Mouse (Mus musculus): ENCODE measurements around the gene Nubp1. TPM values are rescaled to one million over a fixed set of nuclear protein-coding genes. Genes with fewer than 3 reads are reported as not detected.

The Nubp1 gene
- polyA plus RNA-seq, 1 experiment from 2014 or later, result 45.5 TPM

GRCm38 (mm10) chr16:10377286-10377685 lies 34.5 kb upstream of the Nubp1 start:
- WGBS, result 7% methylated on average over 1 of the region's 1 CpGs
- Histone ChIP-seq H3K36me3 (ENCODE audit: control insufficient read depth, insufficient read depth, low read length) (no peaks in the 10 kb centered on the region), H3K27ac (ENCODE audit: low read length) (no peak overlapping the region), H3K9ac (ENCODE audit: low read length) (no peak overlapping the region), H3K4me1 (ENCODE audit: control insufficient read depth, insufficient read depth, low read length) (no peaks in the 10 kb centered on the region), H3K9me3 (replicated peaks; ENCODE audit: control insufficient read depth, low read length) (no peaks in the 10 kb centered on the region), H3K4me3 (replicated peaks; ENCODE audit: low read length) (no peak overlapping the region), H3K27me3 (ENCODE audit: control insufficient read depth, insufficient read depth, low read length) (no peaks in the 10 kb centered on the region), H3K4me2 (ENCODE audit: low read depth, low read length) (no peak overlapping the region)
- no peak for ATAC-seq (ENCODE audit: insufficient read depth, low FRiP score)

DNA sequence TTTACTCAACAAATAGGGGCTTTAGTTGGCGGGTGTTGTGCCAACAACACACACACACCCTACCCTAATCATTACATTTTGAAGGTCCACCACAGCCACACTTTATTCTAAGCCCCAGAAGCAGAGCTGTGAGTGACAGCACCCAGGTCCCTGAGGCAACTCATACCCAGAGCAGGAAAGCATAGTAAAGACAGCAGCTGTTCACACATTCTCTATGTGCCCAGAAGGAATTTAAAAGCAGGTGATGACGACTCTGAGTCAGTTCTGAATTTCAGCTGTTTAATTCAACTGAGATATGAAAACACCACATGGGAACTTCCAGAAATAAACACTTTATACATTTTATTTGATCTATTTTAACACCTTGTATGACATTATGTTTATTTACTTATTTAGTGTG lies 32.2 kb upstream of the Nubp1 start:
- 0 out of 2 replicates have a peak, but pooled peaks cover 3% of the 10 kb centered on the region for H3K4me1 ChIP-seq (ENCODE audit: control insufficient read depth, insufficient read depth, low read length)
- no peak overlapping the region for H3K4me2 ChIP-seq (ENCODE audit: low read depth, low read length)
- H3K36me3 ChIP-seq (ENCODE audit: control insufficient read depth, insufficient read depth, low read length), result no peaks in the 10 kb centered on the region
- WGBS, result 50% methylated on average over 2 of the region's 2 CpGs
- H3K9ac ChIP-seq (ENCODE audit: low read length), result no peak overlapping the region
- H3K27me3 ChIP-seq (ENCODE audit: control insufficient read depth, insufficient read depth, low read length), result no peaks in the 10 kb centered on the region
- ATAC-seq (ENCODE audit: insufficient read depth, low FRiP score), result no peak
- no peaks in the 10 kb centered on the region for H3K9me3 ChIP-seq (replicated peaks; ENCODE audit: control insufficient read depth, low read length)
- no peak overlapping the region for H3K4me3 ChIP-seq (replicated peaks; ENCODE audit: low read length)
- H3K27ac ChIP-seq (ENCODE audit: low read length), result no peak overlapping the region

DNA sequence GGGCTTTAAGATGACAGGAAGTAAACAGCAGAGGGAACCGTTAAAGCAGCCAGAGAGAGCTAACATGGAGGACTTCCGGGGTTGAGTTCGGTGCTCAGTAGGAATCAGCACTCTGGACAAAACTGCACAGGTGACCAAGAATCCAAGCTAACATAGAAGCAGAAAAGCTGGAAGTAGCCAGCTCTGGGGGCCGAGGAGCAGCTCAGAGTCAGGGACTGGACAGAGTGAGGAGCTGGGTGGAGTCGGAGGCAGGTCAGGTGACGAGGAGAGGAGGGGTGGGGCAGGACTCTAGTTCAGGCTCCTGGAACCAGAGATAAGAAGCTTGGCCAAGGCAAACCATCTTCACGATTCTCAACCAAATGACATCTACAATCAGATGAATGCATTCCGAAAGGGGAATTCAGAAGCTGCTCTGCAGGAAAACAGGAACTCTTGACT lies 27.7 kb upstream of the Nubp1 start:
- Histone ChIP-seq H3K27ac (ENCODE audit: low read length) (peak overlapping the region; percentile 68; the same call in 1 of the 2 replicates), H3K9ac (ENCODE audit: low read length) (peak overlapping the region; percentile 21; the same call in 1 of the 2 replicates), H3K4me3 (replicated peaks; ENCODE audit: low read length) (peak overlapping the region; percentile 31), H3K4me2 (ENCODE audit: low read depth, low read length) (peak overlapping the region; percentile 50), H3K9me3 (replicated peaks; ENCODE audit: control insufficient read depth, low read length) (no peaks in the 10 kb centered on the region), H3K4me1 (ENCODE audit: control insufficient read depth, insufficient read depth, low read length) (peaks cover 9% of the 10 kb centered on the region; the same call in 1 of the 2 replicates), H3K27me3 (ENCODE audit: control insufficient read depth, insufficient read depth, low read length) (no peaks in the 10 kb centered on the region), H3K36me3 (ENCODE audit: control insufficient read depth, insufficient read depth, low read length) (no peaks in the 10 kb centered on the region)
- peak; percentile 76 for ATAC-seq (ENCODE audit: insufficient read depth, low FRiP score)
- 12% methylated on average over 8 of the region's 8 CpGs for WGBS

GRCm38 (mm10) chr16:10384544-10384943 lies 27.2 kb upstream of the Nubp1 start:
- 62% methylated on average over 3 of the region's 3 CpGs for WGBS
- peak overlapping the region; percentile 31; the same call in 1 of the 2 replicates for H3K4me3 ChIP-seq (replicated peaks; ENCODE audit: low read length)
- peak; percentile 51; the same call in 1 of the 2 replicates for ATAC-seq (ENCODE audit: insufficient read depth, low FRiP score)

GRCm38 (mm10) chr16:10385261-10385660 lies 26.5 kb upstream of the Nubp1 start:
- Histone ChIP-seq H3K9ac (ENCODE audit: low read length) (peak overlapping the region; percentile 24; the same call in 1 of the 2 replicates), H3K4me2 (ENCODE audit: low read depth, low read length) (peak overlapping the region; percentile 3; the same call in 1 of the 2 replicates), H3K4me1 (ENCODE audit: control insufficient read depth, insufficient read depth, low read length) (peaks cover 9% of the 10 kb centered on the region; the same call in 1 of the 2 replicates), H3K36me3 (ENCODE audit: control insufficient read depth, insufficient read depth, low read length) (no peaks in the 10 kb centered on the region), H3K27ac (ENCODE audit: low read length) (peak overlapping the region; percentile 80), H3K9me3 (replicated peaks; ENCODE audit: control insufficient read depth, low read length) (no peaks in the 10 kb centered on the region), H3K4me3 (replicated peaks; ENCODE audit: low read length) (no peak overlapping the region), H3K27me3 (ENCODE audit: control insufficient read depth, insufficient read depth, low read length) (no peaks in the 10 kb centered on the region)
- no peak for ATAC-seq (ENCODE audit: insufficient read depth, low FRiP score)
- WGBS, result 71% methylated on average over 12 of the region's 12 CpGs

More at GRCm38 (mm10) chr16:10384544-10384943, 27.2 kb upstream of the Nubp1 start:
- Histone ChIP-seq H3K9me3 (replicated peaks; ENCODE audit: control insufficient read depth, low read length) (no peaks in the 10 kb centered on the region), H3K4me2 (ENCODE audit: low read depth, low read length) (peak overlapping the region; percentile 50), H3K27ac (ENCODE audit: low read length) (peak overlapping the region; percentile 80), H3K36me3 (ENCODE audit: control insufficient read depth, insufficient read depth, low read length) (no peaks in the 10 kb centered on the region), H3K4me1 (ENCODE audit: control insufficient read depth, insufficient read depth, low read length) (peaks cover 9% of the 10 kb centered on the region; the same call in 1 of the 2 replicates), H3K27me3 (ENCODE audit: control insufficient read depth, insufficient read depth, low read length) (no peaks in the 10 kb centered on the region), H3K9ac (ENCODE audit: low read length) (peak overlapping the region; percentile 21; the same call in 1 of the 2 replicates)

- H3K4me3 ChIP-seq (replicated peaks; ENCODE audit: low read length), result no peak overlapping the region
- no peak overlapping the region for H3K4me2 ChIP-seq (ENCODE audit: low read depth, low read length)
- H3K9ac ChIP-seq (ENCODE audit: low read length), result no peak overlapping the region
- H3K27ac ChIP-seq (ENCODE audit: low read length), result no peak overlapping the region
- WGBS, result 96% methylated on average over 6 of the region's 6 CpGs
- H3K9me3 ChIP-seq (replicated peaks; ENCODE audit: control insufficient read depth, low read length), result no peaks in the 10 kb centered on the region
- peaks cover 8% of the 10 kb centered on the region; the same call in 1 of the 2 replicates for H3K4me1 ChIP-seq (ENCODE audit: control insufficient read depth, insufficient read depth, low read length)
- H3K27me3 ChIP-seq (ENCODE audit: control insufficient read depth, insufficient read depth, low read length), result no peaks in the 10 kb centered on the region
- H3K36me3 ChIP-seq (ENCODE audit: control insufficient read depth, insufficient read depth, low read length), result no peaks in the 10 kb centered on the region
- no peak for ATAC-seq (ENCODE audit: insufficient read depth, low FRiP score)
Observed at GRCm38 (mm10) chr16:10388634-10389365, 22.9 kb upstream of the Nubp1 start.

DNA sequence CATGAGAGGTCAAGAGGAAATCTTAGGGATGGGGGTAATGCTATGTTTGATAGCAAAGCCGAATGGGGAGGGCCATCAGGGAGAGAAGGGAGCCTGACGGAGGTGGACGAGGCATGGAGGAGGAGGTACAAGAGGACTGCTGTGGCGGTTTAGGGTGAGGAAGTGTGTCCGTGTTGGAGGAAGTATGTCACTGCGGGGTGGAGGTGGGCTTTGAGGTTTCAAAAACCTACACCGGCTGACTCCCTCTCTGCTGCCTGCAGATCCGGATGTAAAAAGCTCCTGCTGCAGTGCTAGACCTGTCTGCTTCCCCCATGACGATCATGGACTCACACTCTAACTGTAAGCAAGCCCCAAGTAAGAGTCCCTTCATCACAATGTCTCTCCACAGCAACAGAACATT lies 19.2 kb upstream of the Nubp1 start:
- Histone ChIP-seq H3K27ac (ENCODE audit: low read length) (no peak overlapping the region), H3K4me3 (replicated peaks; ENCODE audit: low read length) (no peak overlapping the region), H3K4me2 (ENCODE audit: low read depth, low read length) (no peak overlapping the region), H3K9ac (ENCODE audit: low read length) (no peak overlapping the region), H3K9me3 (replicated peaks; ENCODE audit: control insufficient read depth, low read length) (no peaks in the 10 kb centered on the region; the same call in 1 of the 2 replicates), H3K27me3 (ENCODE audit: control insufficient read depth, insufficient read depth, low read length) (no peaks in the 10 kb centered on the region), H3K36me3 (ENCODE audit: control insufficient read depth, insufficient read depth, low read length) (no peaks in the 10 kb centered on the region), H3K4me1 (ENCODE audit: control insufficient read depth, insufficient read depth, low read length) (peaks cover 5% of the 10 kb centered on the region; the same call in 1 of the 2 replicates)
- 75% methylated on average over 9 of the region's 9 CpGs for WGBS
- no peak for ATAC-seq (ENCODE audit: insufficient read depth, low FRiP score)

- no peaks in the 10 kb centered on the region; the same call in 1 of the 2 replicates for H3K9me3 ChIP-seq (replicated peaks; ENCODE audit: control insufficient read depth, low read length)
- H3K27me3 ChIP-seq (ENCODE audit: control insufficient read depth, insufficient read depth, low read length), result no peaks in the 10 kb centered on the region
- H3K9ac ChIP-seq (ENCODE audit: low read length), result peak within 1 kb of the TSS; percentile 51; the same call in 1 of the 2 replicates
- no peaks in the 10 kb centered on the region for H3K36me3 ChIP-seq (ENCODE audit: control insufficient read depth, insufficient read depth, low read length)
- WGBS, result 8% methylated on average over 37 of the region's 37 CpGs
- H3K4me3 ChIP-seq (replicated peaks; ENCODE audit: low read length), result peak within 1 kb of the TSS; percentile 41
- H3K4me1 ChIP-seq (ENCODE audit: control insufficient read depth, insufficient read depth, low read length), result 0 out of 2 replicates have a peak, but pooled peaks cover 5% of the 10 kb centered on the region
- peak within 1 kb of the TSS; percentile 61 for H3K4me2 ChIP-seq (ENCODE audit: low read depth, low read length)
- no peak within 1 kb of the TSS for H3K27ac ChIP-seq (ENCODE audit: low read length)
- ATAC-seq (ENCODE audit: insufficient read depth, low FRiP score), result peak; percentile 58; the same call in 1 of the 2 replicates
Observed at GRCm38 (mm10) chr16:10394699-10395540, 16.8 kb upstream of the Nubp1 start, which contains the start of gene Tekt5. Tekt5 (minus strand) TSS chr16:10395490.

Measured in stomach, embryonic 16.5 days (tissue).